32 mouse cellular contexts compared by ENCODE assay signal in the genomic region with DNA sequence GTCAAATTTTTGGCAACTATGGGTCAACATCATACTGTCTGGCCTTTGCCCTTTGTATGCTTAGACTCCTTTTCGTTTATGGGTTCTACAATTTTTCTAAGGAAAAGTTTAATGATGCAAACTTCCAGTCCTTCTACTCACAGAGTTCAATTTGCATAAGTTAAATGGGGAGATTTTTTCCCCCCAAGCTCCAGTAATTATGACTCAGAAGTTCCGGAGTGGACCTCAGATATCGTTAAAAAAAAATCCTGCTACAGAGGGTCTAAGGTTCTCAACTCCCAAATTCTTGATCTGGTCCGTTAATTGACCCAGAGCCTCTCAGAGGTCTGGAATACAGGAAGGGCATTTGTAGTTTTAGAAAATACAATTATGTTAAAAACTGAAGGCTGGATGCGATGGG.
"Had no signal": no experiment of that assay in that cellular context is flagged by ENCODE, and none has a peak within 500 bp of the region (broad histone marks: within the 10 kb centered on the region; RNA-seq: fewer than 3 reads in every experiment).

No protein-coding gene starts in this region.

- H3K36me3 ChIP-seq: limb, embryonic 10.5 days; limb, embryonic 12.5 days; limb, embryonic 13.5 days; limb, embryonic 15.5 days; liver, embryonic 12.5 days; liver, embryonic 13.5 days; liver, embryonic 15.5 days; lung, embryonic 15.5 days; midbrain, embryonic 10.5 days; midbrain, embryonic 12.5 days; midbrain, embryonic 13.5 days; midbrain, embryonic 15.5 days; neural tube, embryonic 12.5 days had no signal

- H3K9me3 ChIP-seq: limb, embryonic 10.5 days; limb, embryonic 12.5 days; limb, embryonic 13.5 days; limb, embryonic 15.5 days; liver, embryonic 12.5 days; liver, embryonic 13.5 days; liver, embryonic 15.5 days; lung, embryonic 15.5 days; midbrain, embryonic 10.5 days; midbrain, embryonic 12.5 days; midbrain, embryonic 13.5 days; midbrain, embryonic 15.5 days; neural tube, embryonic 12.5 days had no signal

- H3K27me3 ChIP-seq: limb, embryonic 12.5 days; limb, embryonic 13.5 days; limb, embryonic 15.5 days; liver, embryonic 12.5 days; liver, embryonic 13.5 days; liver, embryonic 15.5 days; lung, embryonic 15.5 days; midbrain, embryonic 12.5 days; midbrain, embryonic 13.5 days; midbrain, embryonic 15.5 days; neural tube, embryonic 12.5 days had no signal

- H3K9ac ChIP-seq: limb, embryonic 12.5 days; limb, embryonic 13.5 days; limb, embryonic 15.5 days; liver, embryonic 12.5 days; liver, embryonic 13.5 days; liver, embryonic 14.5 days; liver, embryonic 15.5 days; liver, postnatal 0 days; lung, embryonic 14.5 days; lung, embryonic 15.5 days; midbrain, embryonic 12.5 days; midbrain, embryonic 13.5 days; midbrain, embryonic 15.5 days; neural tube, embryonic 12.5 days had no signal

- H3K27ac ChIP-seq: limb, embryonic 10.5 days; limb, embryonic 12.5 days; limb, embryonic 13.5 days; limb, embryonic 15.5 days; liver, embryonic 12.5 days; liver, embryonic 13.5 days; liver, embryonic 14.5 days; liver, embryonic 15.5 days; lung, embryonic 15.5 days; macrophage; midbrain, embryonic 10.5 days; midbrain, embryonic 12.5 days; midbrain, embryonic 13.5 days; midbrain, embryonic 15.5 days; neural tube, embryonic 12.5 days had no signal

- H3K4me2 ChIP-seq: limb, embryonic 12.5 days; limb, embryonic 13.5 days; limb, embryonic 15.5 days; liver, embryonic 11.5 days; liver, embryonic 12.5 days; liver, embryonic 13.5 days; liver, embryonic 15.5 days; lung, embryonic 14.5 days; lung, embryonic 15.5 days; midbrain, embryonic 11.5 days; midbrain, embryonic 12.5 days; midbrain, embryonic 13.5 days; midbrain, embryonic 15.5 days; neural tube, embryonic 12.5 days had no signal

- H3K4me3 ChIP-seq: limb, embryonic 10.5 days; limb, embryonic 12.5 days; limb, embryonic 13.5 days; limb, embryonic 15.5 days; liver, embryonic 12.5 days; liver, embryonic 13.5 days; liver, embryonic 15.5 days; lung, embryonic 15.5 days; megakaryocyte, embryonic 14.5 days; midbrain, embryonic 10.5 days; midbrain, embryonic 12.5 days; midbrain, embryonic 13.5 days; midbrain, embryonic 15.5 days; myocyte; neural tube, embryonic 12.5 days had no signal

- ATAC-seq: liver, embryonic 12.5 days; liver, postnatal 0 days; lung, postnatal 0 days; midbrain, embryonic 15.5 days; midbrain, embryonic 16.5 days had no signal

- DNase-seq: left cerebral cortex, postnatal 4 days; liver; liver, embryonic 13.5 days; liver, postnatal 0 days; lung, adult 18-20 months; lung, adult 2 months; lung, embryonic 14.5 days; lung, postnatal 10 days; lung, postnatal 14 days; lung, postnatal 36 days; lung, postnatal 4 days; midbrain, embryonic 14.5 days had no signal

- H3K4me1 ChIP-seq: limb, embryonic 10.5 days; limb, embryonic 12.5 days; limb, embryonic 13.5 days; limb, embryonic 15.5 days; liver, embryonic 12.5 days; liver, embryonic 13.5 days; liver, embryonic 15.5 days; lung, embryonic 15.5 days; megakaryocyte, embryonic 14.5 days; midbrain, embryonic 10.5 days; midbrain, embryonic 12.5 days; midbrain, embryonic 13.5 days; midbrain, embryonic 15.5 days; neural tube, embryonic 12.5 days had no signal
